Mouse (Mus musculus) layer of hippocampus, adult 9-11 months (tissue): Measurements from ENCODE around the gene Lrrc52.

ENCODE experiments used
- DNase-seq: peaks from one replicate; pipeline ENCODE4 v3.0.0; 2022

Gene Lrrc52

DNA sequence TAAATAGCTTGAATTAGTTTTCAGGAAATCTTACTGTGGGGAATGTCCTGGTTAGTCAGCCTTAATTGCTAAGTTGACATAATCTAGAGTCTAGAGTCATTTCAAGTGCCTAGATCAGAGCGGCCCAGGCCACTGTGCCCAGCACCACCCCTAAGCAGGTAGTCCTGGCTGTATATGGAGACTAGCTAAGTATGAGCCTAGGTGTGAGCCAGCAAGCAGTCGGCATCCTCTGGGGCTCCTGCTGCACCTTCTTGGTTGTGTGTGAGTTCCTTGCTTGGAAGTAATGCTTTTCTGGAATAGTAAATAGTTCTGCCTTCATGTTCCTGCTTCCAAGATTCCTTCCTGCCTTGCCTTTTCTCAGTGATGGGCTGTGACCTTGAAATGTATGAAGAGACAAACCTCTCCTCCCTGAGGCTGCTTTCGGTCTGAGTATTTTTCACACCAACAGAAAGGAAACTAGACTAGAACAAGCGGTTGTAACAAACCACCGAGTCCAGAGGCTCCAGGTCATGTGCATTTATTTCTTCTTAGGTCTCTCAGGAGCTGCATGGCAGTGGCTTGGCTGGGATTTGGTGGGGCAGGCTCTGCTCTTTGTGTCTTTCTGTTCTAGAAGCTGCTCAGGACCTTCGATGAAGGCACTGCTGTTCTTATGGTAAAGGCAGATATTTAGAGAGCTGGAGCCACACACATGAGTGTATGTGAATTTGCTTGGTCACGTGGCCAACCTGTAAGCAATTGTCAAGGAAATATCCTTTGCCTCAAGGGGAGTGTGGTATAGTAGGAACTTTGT lies 30.2 kb downstream of the Lrrc52 start:
- DNase-seq: no peak

DNA sequence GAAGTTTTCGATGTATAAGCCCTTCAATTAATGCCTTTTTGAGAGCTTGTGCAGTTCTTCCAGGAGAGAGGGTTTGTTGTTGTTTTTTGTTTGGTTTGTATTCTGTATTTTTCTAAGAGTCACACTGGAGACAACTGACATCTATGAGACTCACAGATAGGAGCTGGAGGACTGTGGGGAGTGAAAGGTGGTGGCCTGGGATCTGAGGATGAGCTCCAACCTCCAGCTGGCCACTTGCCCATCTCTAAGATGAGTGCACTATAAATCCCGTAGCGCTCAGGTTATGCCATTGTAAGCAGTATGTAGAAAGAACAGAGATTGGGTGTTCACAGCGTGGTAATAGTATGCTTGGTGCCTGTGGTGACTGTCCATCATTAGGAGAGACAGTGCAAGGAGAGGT lies 31.6 kb downstream of the Lrrc52 start:
- no peak for DNase-seq

DNA sequence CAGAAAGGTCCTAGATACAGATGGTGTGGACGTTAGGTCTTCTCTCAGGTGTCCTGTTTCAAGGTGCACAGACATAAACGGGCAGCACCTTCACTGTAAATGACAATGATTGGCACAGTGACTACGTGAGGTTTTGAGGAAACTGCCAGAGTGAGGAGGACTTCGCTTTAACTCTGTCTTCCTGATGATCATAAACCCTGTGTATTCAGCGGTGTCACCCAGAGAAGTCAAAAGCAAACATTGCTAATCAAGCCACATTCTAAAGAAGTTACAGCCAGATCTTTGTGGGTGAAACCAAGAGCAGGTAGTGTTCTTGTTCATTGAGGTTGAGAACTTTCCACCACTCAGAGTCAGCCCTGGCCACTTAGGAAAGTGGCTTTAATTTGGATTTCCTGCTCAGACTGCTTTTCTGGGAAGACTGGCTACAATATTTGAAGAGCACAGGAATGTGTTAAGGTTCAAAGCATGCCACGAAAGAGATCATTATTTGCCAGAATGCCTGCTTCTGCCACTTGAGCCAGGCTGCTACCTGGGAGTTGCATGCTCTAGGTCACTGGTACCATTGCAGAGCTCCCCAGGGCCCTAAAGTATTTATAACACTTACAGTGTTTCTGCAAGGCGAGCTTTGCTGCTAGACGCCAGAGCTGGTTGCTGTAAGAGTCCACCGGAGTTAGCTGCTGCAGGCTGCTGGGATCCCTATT lies 35.5 kb downstream of the Lrrc52 start:
- no peak for DNase-seq

DNA sequence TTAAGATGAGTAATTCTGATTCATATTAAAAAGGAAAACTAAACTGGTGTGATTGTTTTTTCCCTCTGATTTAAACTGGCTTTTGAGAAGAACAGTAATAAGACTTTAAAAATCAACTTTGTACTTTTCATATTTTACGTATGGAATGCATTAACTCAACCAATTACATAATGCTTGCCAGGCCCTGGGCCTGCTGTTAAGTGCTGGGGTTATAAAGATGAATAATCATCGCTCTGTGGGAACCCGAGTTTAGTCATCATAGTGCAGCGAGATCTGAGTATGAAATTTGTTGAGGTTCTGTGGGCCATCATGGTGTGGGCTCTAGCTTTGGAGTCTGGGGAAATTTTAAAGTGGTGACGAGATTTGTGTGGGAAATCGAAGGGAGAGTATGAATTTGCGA lies 39.9 kb downstream of the Lrrc52 start:
- no peak for DNase-seq

DNA sequence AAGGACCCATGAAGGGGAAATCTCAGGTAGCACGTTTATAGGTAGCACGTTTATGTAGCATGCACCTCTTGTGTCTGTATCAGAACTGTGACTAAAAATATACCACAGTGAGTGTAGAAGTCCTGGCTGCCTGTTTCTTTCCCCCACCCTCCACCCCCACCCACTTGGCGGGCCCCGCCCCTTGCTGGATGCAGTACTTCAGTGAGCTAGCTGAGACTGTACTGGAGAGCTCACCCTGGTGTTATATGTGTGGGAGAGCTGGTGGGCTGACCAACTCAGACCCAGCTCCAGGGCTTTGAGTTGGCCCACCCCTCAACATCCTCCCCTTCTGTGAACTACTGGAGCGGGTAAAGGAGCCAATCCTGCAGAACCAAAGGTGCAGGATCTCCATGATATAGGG lies 41.0 kb downstream of the Lrrc52 start:
- no peak for DNase-seq

DNA sequence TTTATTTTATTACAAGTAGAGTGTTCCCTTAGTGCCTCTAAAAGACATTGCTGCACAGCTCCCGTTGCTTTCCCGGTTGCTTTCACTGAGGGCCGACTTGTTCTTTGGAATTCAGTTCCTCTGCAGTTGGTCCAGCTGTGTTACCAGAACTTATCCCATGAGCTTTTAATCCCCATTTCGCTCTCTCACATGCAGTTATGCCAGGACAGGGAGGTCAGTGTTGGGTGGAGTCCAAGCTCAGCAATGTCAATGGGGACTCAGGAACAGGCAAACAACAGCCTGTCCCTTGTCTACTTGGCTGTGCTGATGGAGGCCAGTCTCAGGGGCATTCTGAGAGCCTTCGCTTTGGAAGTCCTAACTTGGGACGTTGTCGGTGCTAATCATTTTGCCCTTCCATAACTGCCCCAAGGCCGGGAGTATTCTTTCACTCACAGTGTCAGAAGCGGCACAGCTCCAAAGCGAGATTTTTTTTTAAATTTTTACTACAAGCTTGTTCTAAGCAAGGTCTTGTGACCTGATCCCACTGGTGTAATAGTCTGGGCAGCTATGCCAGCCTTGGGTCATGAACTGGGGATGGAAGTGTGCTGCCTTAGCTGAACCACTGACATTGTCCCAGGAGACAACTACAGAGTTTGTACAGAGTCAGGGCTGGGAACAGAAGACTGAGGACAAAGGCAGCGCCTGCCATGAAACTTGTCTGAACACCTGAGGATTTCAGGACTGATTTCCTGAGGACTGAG lies 43.9 kb downstream of the Lrrc52 start:
- DNase-seq: no peak

DNA sequence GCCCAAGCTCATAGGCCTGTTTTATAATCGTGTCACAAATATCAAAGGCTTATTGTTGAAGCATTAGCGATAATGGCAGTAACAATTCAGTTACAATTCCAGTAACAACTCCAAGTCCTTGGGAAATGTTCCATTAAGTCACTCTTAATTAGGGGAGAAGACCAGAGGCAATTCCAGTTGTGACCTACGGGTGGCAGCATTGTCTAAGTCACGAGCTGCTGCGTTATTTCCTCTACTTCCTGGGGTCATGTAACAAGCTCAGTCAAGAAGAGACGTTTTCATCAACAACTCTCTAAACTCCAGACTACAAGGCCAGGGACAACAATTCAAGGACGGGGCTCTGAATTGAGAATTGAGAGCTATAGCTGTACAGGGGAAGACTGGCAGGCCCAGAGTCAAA lies 51.7 kb downstream of the Lrrc52 start:
- DNase-seq: peak; percentile 57

DNA sequence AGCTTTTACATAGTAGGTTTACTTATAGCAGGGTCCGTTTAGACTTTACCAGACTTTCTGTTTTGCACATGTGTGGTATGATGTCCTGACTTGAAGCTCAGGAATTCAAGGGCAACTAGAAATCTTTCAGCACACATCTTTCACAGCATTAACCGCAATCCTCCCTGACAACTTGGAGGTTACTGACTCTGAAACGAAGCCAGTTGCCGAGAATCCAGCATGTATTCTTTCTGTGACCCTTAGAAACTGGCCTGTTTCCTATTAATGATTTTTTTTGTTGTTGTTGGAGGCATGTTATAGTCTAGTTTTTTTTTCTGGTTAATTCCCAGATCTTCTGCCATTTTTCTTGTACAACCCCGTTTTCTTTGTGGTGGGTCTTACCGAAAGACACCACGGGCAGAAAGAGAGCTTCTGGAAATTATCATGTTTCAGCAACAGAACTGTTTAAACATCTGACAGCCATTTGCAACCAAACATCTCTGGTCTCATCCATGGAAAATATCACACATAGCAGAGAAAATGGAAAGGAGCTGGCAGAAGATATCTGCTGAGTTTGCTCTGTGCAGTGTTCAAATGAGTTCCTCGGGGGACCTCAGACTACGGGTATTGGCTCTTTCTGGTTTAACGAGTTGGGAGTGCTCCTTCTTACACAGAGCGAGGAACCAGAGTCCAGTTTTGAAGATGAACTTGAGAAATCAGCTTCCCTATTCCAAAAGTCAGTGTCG lies 54.4 kb downstream of the Lrrc52 start:
- no peak for DNase-seq

DNA sequence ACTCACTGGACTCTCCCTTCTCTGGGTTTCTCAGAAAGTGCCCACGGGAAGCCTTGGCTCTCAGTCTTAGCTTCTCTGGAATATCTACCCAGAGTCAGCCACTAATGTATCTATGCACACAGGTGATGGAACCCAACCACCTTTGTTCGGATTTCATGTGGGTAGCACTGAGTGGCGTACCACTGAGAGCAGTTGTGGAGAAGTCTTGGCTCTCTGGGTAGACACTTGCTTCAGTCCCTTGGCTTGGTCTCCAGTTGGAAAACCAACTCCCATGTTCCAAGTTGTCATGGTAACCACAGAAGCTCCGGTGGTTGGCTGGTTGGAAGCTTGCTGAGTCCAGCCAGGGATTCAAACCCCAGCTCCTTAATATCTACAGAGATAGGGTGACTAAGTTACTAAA lies 57.0 kb downstream of the Lrrc52 start:
- no peak for DNase-seq

DNA sequence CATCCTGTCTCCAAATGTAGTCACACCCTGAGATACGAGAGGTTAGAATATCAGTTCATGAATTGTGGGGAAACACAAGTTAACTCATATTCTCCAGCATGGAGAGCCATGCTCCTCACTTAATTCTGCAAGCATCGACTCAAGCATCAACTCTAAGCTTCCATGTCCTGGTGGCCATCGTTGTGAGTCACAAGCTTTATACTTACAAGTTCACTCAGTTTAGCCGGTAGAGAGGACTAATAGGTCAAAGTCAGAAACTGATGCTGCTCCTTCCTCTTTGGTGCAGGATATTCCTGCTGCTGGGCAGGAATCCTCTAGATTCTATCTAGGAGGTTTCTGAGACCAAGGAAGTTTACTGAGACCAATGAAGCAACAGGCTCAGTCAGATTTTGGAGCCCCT lies 61.3 kb downstream of the Lrrc52 start:
- no peak for DNase-seq
